Mouse (Mus musculus) embryonic fibroblast, embryonic 13.5 days (primary cell): ENCODE data around the gene Hddc2. TPM values are rescaled to one million over a fixed set of nuclear protein-coding genes. Genes with fewer than 3 reads are reported as not detected.

ENCODE experiments used
- H3K27ac ChIP-seq: 2 replicates; pipeline ENCODE4 v1.5.1; 2012; ENCODE audit warnings: low read length, control low read depth, inconsistent platforms; ENCODE audit not compliant: insufficient read depth
- H3K4me1 ChIP-seq: 2 replicates; pipeline ENCODE4 v1.6.1; 2011; ENCODE audit warnings: low read length; ENCODE audit not compliant: control insufficient read depth, insufficient read depth
- H3K4me3 ChIP-seq: 2 replicates; pipeline ENCODE4 v1.5.1; 2011; ENCODE audit warnings: mild to moderate bottlenecking, control low read depth, low read length; ENCODE audit not compliant: insufficient read depth
- CTCF ChIP-seq: IDR thresholded peaks from 2 replicates; pipeline ENCODE4 v1.5.1; 2011; ENCODE audit warnings: mild to moderate bottlenecking, control low read depth, low read length, moderate library complexity, borderline replicate concordance; ENCODE audit not compliant: insufficient read depth
- POLR2A ChIP-seq: IDR thresholded peaks from 2 replicates; pipeline ENCODE4 v1.6.1; 2011; ENCODE audit warnings: low read depth, mild to moderate bottlenecking, control low read depth, low read length, moderate library complexity
- polyA plus RNA-seq: library from polyadenylated mRNA; stranded (reverse); fragments of >200 nt; gene quantifications from 2 replicates; pipeline ENCODE4 v1.2.4, GENCODE M21; 2011; ENCODE audit warnings: low read depth; ENCODE audit not compliant: missing spikeins, insufficient read length

Gene Hddc2
- 28.1 and 31.5 TPM in 2 replicates for polyA plus RNA-seq

DNA sequence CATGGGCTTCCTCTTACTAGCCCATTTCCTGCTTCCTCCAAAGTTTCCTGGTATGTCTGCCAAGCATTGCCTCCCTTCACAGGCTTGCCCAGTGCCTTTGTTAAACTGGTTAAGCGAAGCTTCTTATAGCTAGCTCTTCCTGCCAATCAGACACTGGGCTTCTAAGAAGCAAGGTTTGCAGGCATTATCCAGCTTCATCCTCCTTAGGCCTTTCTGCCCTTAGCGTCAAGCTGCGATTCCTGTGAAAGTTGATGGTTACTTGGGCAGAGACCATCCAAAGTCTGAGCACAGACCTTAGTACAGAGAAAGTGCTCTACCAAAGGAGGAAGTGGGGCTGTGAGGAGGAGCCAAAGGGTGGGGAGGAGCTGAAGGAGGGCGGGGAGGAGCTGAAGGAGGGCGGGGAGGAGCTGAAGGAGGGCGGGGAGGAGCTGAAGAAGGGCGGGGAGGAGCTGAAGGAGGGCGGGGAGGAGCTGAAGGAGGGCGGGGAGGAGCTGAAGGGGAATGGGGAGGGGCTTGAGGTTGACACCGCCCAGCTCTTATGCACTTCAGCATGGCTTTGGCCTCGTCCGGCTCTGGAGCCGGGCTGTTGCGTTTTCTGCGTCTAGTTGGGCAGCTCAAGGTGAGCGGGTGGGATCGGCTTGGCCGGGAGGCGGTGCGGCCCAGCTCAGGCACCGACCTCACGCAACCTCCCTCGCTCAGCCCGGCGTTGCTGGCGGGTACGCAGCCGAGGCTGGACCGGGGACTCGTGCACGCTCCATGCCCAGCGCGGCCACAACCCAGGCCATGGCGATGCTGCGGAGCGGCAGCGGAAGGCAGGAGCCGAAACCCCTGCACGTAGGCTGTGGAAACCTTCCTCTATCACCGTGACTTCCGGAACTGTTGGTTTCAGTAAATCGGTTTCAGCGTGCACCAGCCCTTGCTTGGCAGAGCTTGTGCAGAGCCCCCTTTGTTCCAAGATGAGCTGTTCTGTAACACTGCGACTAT, at the start of gene Hddc2:
Gene Hddc2, plus strand, starts transcription at position 519 of the 984 bp plus-strand sequence.
- TF ChIP-seq POLR2A (peak; percentile 96), CTCF (no peak)
- peak within 1 kb of the TSS; percentile 52 for H3K4me3 ChIP-seq
- no peaks in the 10 kb centered on the region for H3K4me1 ChIP-seq
- peak within 1 kb of the TSS; percentile 25 for H3K27ac ChIP-seq

GRCm38 (mm10) chr10:31272738-31273137, 40.4 kb upstream of the Hddc2 start:
- no peak for TF ChIP-seq POLR2A
- no peak for TF ChIP-seq CTCF
- H3K4me1 ChIP-seq: no peaks in the 10 kb centered on the region
- no peak overlapping the region for H3K4me3 ChIP-seq
- H3K27ac ChIP-seq: no peak overlapping the region

- no peaks in the 10 kb centered on the region for H3K4me1 ChIP-seq
- H3K4me3 ChIP-seq: no peak overlapping the region
- no peak for TF ChIP-seq CTCF
- TF ChIP-seq POLR2A: no peak
- H3K27ac ChIP-seq: no peak overlapping the region
These were observed 40.0 kb upstream of the Hddc2 start for GRCm38 (mm10) chr10:31273171-31273570.

DNA sequence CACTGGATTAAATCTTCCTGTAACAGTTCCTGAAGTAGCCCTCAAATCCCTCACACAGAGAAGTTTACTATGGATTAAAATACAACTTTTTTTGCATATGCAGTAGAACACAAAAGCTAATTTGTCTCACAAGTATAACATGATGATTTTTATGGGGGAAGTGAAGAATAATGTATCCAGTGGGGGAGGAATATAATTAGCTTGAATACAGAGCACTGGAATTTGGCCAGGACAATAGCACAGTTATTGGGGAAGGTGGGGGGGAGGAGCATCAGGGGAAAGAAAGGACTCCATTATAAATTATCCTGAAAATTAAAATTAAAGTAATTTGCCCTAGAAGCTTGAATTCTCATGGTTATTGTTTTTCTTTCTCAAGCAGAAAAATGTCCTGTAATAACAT, 25.4 kb upstream of the Hddc2 start:
- H3K4me3 ChIP-seq: no peak overlapping the region
- no peak for TF ChIP-seq POLR2A
- no peak for TF ChIP-seq CTCF
- no peak overlapping the region for H3K27ac ChIP-seq
- H3K4me1 ChIP-seq: no peaks in the 10 kb centered on the region

GRCm38 (mm10) chr10:31288697-31289390, 24.3 kb upstream of the Hddc2 start:
- no peak for TF ChIP-seq CTCF
- TF ChIP-seq POLR2A: no peak
- no peak overlapping the region for H3K27ac ChIP-seq
- H3K4me1 ChIP-seq: no peaks in the 10 kb centered on the region
- no peak overlapping the region for H3K4me3 ChIP-seq

GRCm38 (mm10) chr10:31295705-31296104, 17.5 kb upstream of the Hddc2 start:
- Histone ChIP-seq H3K4me3 (no peak overlapping the region), H3K27ac (no peak overlapping the region)
- TF ChIP-seq POLR2A (no peak), CTCF (no peak)

GRCm38 (mm10) chr10:31296458-31296857, 16.7 kb upstream of the Hddc2 start:
- Histone ChIP-seq H3K4me1 (no peaks in the 10 kb centered on the region), H3K4me3 (no peak overlapping the region), H3K27ac (no peak overlapping the region)
- TF ChIP-seq CTCF: no peak
- no peak for TF ChIP-seq POLR2A

More at GRCm38 (mm10) chr10:31295705-31296104, 17.5 kb upstream of the Hddc2 start:
- no peaks in the 10 kb centered on the region for H3K4me1 ChIP-seq

DNA sequence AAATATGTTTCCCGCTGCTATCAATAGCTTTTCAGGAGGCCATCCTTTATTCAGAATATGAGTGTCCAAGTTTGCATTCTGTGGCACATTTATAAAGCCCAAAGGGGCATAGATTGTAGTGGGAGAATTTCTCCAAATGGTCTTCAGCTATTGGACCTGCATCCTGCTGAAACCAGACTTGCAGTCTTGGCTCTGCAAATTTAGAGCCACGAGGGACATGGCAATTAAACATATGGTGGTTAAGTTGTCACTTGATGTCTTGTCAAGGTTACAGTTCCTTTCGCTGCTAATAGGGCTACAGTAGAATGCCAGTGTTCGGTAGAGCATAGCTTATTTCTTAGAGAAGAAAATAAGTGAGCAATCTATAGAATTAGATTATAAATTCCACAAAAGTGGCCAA, 16.1 kb upstream of the Hddc2 start:
- H3K27ac ChIP-seq: no peak overlapping the region
- H3K4me3 ChIP-seq: no peak overlapping the region
- H3K4me1 ChIP-seq: no peaks in the 10 kb centered on the region
- TF ChIP-seq CTCF (no peak), POLR2A (no peak)

DNA sequence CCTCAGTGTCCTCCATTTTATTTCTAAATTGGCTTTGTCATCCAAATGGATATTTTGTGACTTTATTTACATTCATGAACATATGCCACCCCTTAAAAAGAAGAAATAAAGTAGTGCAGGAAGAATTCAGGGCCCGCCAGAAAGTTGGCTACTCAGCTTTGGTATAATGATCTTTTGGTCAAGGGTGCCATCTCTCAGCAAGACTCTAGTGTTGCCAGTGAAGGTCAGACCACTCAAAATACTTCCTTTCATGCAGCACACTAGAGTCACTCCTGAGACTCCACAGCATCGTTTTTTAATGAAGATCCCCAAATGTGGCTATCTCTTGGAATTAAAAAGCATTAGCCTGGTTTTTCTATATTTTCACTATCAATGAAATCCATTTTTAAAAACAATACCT, 14.9 kb upstream of the Hddc2 start:
- Histone ChIP-seq H3K4me1 (no peaks in the 10 kb centered on the region), H3K27ac (no peak overlapping the region), H3K4me3 (no peak overlapping the region)
- TF ChIP-seq CTCF: no peak
- no peak for TF ChIP-seq POLR2A

GRCm38 (mm10) chr10:31298921-31299574, 14.1 kb upstream of the Hddc2 start:
- Histone ChIP-seq H3K4me3 (no peak overlapping the region), H3K4me1 (no peaks in the 10 kb centered on the region), H3K27ac (no peak overlapping the region)
- TF ChIP-seq POLR2A (no peak), CTCF (no peak)
